Mouse (Mus musculus): ENCODE data around the gene Olfr1505. TPM values are rescaled to one million over a fixed set of nuclear protein-coding genes. Genes with fewer than 3 reads are reported as not detected.

Gene Olfr1505
- total RNA-seq (2021): not detected
- long read RNA-seq, experiment 1: 0 reads
- long read RNA-seq, experiment 2: 0 reads

GRCm38 (mm10) chr19:13913230-13913629 is at the start of gene Olfr1505:
Gene Olfr1505 (plus strand): TSS chr19:13913530.
- intact Hi-C loops (cut with DNase I): no loop called here

GRCm38 (mm10) chr19:13897828-13898227 is 15.5 kb upstream of the Olfr1505 start, which contains the start of gene Olfr1504:
Gene Olfr1504 (minus strand): TSS chr19:13897928.
- no peak for DNase-seq (ENCODE audit: low spot score in 2 of 2)
- intact Hi-C loops (cut with DNase I): no loop called here

More at GRCm38 (mm10) chr19:13913230-13913629, at the start of gene Olfr1505:
- no peak for DNase-seq (ENCODE audit: low spot score in 2 of 2)

Other genes with a start within 250 kb of the Olfr1505 start
- not detected for gene Olfr1491, start 216.3 kb upstream of the Olfr1505 start, total RNA-seq (2021)
- not detected for gene Olfr1493-ps1, start 190.3 kb upstream of the Olfr1505 start, total RNA-seq (2021)
- not detected for gene Olfr1494, start 173.8 kb upstream of the Olfr1505 start, total RNA-seq (2021)
- not detected for gene Olfr1495, start 148.9 kb upstream of the Olfr1505 start, total RNA-seq (2021)
- not detected for gene Olfr1496, start 135.7 kb upstream of the Olfr1505 start, total RNA-seq (2021)
- gene Olfr1497, start 115.3 kb upstream of the Olfr1505 start, total RNA-seq (2021): not detected
- not detected for gene Olfr1499, start 94.1 kb upstream of the Olfr1505 start, total RNA-seq (2021)
- not detected for gene Olfr1500, start 83.0 kb upstream of the Olfr1505 start, total RNA-seq (2021)
- not detected for gene Olfr1501, start 62.8 kb upstream of the Olfr1505 start, total RNA-seq (2021)
- not detected for gene Olfr1502, start 51.7 kb upstream of the Olfr1505 start, total RNA-seq (2021)
- not detected for gene Olfr1504, start 15.6 kb upstream of the Olfr1505 start, total RNA-seq (2021)